Mouse (Mus musculus) bone marrow macrophage, adult 2 months (primary cell): ENCODE results near the gene Fam222a. TPM values are rescaled to one million over a fixed set of nuclear protein-coding genes. Genes with fewer than 3 reads are reported as not detected.

Source experiments
- H3K27ac ChIP-seq: 2 replicates; pipeline ENCODE4 v1.5.1; 2012; ENCODE audit warnings: low read depth, low read length; ENCODE audit not compliant: insufficient read depth
- H3K4me1 ChIP-seq: 2 replicates; pipeline ENCODE4 v1.6.1; 2012; ENCODE audit warnings: low read length; ENCODE audit not compliant: control insufficient read depth, insufficient read depth
- H3K4me3 ChIP-seq: 2 replicates; pipeline ENCODE4 v1.5.1; 2012; ENCODE audit warnings: mild to moderate bottlenecking, low read length, moderate library complexity; ENCODE audit not compliant: insufficient read depth
- CTCF ChIP-seq: IDR thresholded peaks from 2 replicates; pipeline ENCODE4 v1.5.1; 2012; ENCODE audit warnings: low read depth, mild to moderate bottlenecking, low read length, moderate library complexity
- POLR2A ChIP-seq: IDR thresholded peaks from 2 replicates; pipeline ENCODE4 v1.6.1; 2012; ENCODE audit warnings: mild to moderate bottlenecking, low read depth, low read length, borderline replicate concordance
- polyA plus RNA-seq: library from polyadenylated mRNA; stranded (reverse); fragments of >200 nt; gene quantifications from 2 replicates; pipeline ENCODE4 v1.2.4, GENCODE M21; 2012; ENCODE audit not compliant: missing spikeins, insufficient read depth, insufficient read length

The Fam222a gene
- polyA plus RNA-seq, 1 experiment, result 1.9 TPM

DNA sequence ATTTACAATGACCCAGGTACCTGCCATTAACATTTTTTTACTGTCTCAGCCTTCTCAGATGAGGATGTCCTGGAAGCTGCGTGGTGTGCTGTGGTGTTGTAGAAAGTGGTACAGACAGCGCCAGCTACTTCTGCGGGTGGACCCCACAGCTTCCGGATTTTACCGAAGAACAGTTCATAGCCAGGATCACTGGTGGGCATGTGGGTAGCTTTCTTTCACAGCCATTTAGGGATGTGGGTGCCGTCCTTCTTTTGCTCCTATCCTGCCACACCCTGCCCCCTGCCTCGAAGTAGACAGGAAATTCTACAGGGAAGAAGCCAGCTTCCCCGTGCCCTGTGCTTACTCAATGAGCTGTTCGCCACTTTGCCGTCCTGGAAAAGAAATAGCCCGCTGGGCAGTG lies 11.7 kb upstream of the Fam222a start:
- Histone ChIP-seq H3K4me3 (no peak overlapping the region), H3K27ac (no peak overlapping the region), H3K4me1 (0 out of 2 replicates have a peak, but pooled peaks cover 2% of the 10 kb centered on the region)
- TF ChIP-seq POLR2A (no peak), CTCF (no peak)

DNA sequence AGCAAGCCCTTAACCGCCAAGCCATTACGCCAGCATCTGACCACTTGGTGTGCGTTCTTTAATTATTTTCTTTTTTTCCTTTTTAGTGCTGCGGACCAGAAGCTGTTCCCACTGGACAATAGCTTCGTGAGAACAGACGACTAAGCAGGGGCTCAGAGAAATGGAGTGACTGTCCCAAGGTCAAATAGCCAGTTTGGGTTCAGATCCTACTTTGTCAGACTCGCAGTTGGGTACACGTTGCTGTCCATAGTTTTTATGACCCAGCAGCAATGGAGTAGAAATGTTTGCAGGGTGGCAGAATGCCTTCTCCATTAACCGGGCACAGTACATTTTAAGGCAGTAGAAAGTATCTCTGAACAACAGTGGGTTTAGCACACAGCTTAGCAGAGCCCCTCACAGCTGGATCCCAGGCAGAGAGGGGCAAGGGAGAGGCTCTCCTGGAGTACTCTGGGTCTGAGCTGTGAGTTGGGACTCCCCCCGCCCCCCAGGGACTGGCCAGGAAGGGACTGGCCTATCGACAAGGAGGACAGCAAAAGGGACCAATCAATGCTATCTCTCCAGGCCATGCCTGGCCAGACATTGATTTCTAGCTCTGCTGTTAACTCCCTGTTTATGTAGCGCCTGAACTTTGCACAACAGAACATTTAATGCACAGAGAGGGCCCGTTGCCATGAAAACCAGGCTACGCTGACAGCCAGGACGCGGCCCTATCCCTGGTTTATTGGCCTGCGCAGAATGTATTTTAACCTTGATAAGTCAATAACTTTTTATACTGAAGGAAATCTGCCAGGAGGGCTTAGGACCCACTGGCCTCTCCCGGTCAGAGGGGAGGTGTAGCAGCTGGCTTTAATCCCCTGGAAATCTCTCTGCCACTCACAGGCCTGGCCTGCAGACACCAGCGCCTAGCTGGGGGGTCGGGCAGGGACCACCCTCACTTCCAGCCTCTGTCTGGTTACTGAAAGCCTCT lies 9.8 kb upstream of the Fam222a start:
- H3K4me3 ChIP-seq, result no peak overlapping the region
- TF ChIP-seq CTCF (no peak), POLR2A (no peak)
- no peak overlapping the region for H3K27ac ChIP-seq

DNA sequence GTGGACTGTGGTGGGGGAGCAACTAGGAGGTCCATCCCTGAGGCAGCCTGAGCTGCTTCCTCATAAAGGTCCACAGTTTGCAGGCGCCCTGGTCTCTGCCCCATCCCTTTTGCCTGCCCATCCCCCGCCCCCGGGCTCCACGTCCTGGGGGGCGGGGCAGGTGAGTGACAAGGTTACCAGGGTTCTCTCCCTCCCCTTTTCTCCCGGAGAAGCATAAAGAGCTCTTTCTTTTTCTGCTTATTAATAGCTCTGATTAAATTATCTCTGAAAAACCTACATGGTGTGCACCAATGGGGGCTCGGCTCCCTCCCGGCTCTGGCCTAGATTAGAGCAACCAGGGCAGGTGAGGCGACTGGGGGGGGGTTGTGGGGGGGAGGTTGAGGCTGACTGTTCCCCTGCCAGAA lies 7.3 kb upstream of the Fam222a start:
- Histone ChIP-seq H3K4me3 (no peak overlapping the region), H3K4me1 (0 out of 2 replicates have a peak, but pooled peaks cover 2% of the 10 kb centered on the region), H3K27ac (no peak overlapping the region)
- TF ChIP-seq POLR2A, result no peak
- TF ChIP-seq CTCF, result no peak

More for the DNA sequence above, 9.8 kb upstream of the Fam222a start:
- H3K4me1 ChIP-seq, result 0 out of 2 replicates have a peak, but pooled peaks cover 2% of the 10 kb centered on the region

DNA sequence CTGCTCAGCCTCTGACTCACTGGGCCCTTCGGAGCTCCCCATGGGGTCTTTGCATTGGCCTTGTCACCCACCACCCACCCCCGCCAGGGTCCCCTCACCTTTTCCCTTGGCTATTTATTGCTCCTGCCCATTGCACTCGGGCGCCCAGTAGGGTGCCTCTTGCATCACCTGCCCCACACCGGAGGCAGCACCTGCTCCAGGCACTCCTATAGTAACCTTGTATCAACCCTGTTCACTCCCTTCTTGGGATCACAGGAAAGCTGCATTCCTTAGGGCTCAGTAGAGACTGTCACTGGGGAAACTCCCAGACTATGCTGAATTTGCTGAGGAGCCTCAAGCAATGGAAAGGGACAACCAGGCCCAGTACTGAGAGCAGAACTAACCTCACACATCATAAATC lies 6.9 kb upstream of the Fam222a start:
- Histone ChIP-seq H3K4me1 (0 out of 2 replicates have a peak, but pooled peaks cover 2% of the 10 kb centered on the region), H3K27ac (no peak overlapping the region), H3K4me3 (no peak overlapping the region)
- TF ChIP-seq CTCF (no peak), POLR2A (no peak)

DNA sequence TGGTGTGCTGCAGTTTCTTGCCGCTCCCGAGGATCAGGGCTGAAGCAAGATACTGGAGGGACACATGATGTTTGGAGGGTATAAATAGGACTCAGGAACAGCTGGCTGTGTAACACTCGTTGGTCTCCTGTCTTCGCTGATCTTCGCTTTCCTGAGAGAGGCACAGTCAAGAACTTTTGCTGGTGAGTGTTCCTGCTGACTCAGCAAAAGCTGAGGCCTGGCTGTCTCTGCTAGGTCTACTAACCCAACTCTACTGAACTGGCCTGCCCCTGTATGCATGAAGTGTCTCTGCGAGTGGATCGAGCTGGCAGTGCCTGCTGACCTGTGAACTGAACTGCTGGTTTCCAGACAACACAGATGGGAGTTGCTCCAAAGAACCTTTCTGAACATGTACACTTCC lies 3.8 kb upstream of the Fam222a start:
- H3K27ac ChIP-seq, result no peak overlapping the region
- H3K4me1 ChIP-seq, result peaks cover 4% of the 10 kb centered on the region; the same call in 1 of the 2 replicates
- TF ChIP-seq CTCF (no peak), POLR2A (no peak)
- no peak overlapping the region for H3K4me3 ChIP-seq

DNA sequence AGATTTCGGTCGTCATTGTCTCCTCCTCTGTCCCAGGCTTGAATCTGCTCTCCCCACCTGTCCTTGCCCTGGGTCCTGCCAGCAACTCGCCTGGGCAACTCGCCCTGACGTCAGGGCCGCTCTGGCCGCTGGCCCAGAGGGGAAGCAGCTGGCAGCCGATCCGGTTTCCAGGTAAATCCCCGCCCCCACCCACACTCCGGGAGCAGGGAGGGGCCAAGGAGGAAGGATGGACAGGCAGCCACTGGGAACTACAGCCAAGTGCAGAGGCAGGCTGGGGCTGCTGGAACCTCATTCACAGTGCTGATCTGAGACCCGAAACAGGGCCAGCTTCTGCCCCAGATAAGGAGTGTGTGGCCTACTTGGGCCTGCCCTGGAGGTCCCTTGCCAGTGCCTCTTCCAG lies 2.5 kb upstream of the Fam222a start:
- Histone ChIP-seq H3K4me1 (peaks cover 4% of the 10 kb centered on the region; the same call in 1 of the 2 replicates), H3K4me3 (no peak overlapping the region), H3K27ac (no peak overlapping the region)
- no peak for TF ChIP-seq POLR2A
- no peak for TF ChIP-seq CTCF

DNA sequence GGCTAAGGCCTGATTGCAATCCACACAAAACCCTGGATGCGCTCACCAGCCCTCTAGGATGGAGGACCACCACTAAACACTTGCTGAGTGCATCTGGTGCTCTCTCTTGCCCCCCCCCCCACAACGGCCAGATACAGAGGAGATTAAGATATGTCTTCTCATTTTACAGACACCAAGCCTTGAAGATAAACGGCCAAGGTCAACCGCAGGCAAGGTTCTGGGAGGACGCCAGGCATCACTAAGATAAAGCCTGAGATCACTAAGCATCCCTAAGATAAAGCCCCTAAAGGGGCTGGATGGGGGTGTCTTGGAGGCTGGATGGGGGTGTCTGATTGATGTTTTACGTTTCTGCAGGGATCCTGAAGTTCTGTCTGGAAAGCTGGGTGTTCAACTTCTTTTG lies 2.1 kb upstream of the Fam222a start:
- Histone ChIP-seq H3K4me3 (no peak overlapping the region), H3K27ac (no peak overlapping the region), H3K4me1 (peaks cover 4% of the 10 kb centered on the region; the same call in 1 of the 2 replicates)
- TF ChIP-seq POLR2A, result no peak

DNA sequence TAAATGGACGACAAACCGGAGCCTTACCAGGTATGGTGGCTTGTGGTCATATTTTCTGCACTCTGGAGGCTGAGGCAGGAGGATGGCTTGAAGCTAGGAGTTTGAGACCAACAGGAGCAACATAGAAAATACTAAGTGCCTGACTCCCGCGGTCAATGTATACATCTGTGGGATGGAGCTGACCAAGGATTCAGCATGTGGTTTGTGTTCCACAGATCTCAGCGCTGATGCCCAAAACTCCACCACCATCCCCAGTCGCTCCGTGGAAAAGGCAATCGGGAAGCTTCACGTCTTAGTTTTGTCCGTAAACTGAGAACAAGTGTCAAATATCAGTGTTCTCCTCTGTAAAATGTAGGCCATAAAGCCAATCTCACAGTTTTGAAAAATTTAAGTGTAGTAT lies 1.4 kb upstream of the Fam222a start:
- Histone ChIP-seq H3K27ac (no peak overlapping the region), H3K4me1 (peaks cover 4% of the 10 kb centered on the region; the same call in 1 of the 2 replicates), H3K4me3 (no peak overlapping the region)
- no peak for TF ChIP-seq POLR2A
- TF ChIP-seq CTCF, result no peak

DNA sequence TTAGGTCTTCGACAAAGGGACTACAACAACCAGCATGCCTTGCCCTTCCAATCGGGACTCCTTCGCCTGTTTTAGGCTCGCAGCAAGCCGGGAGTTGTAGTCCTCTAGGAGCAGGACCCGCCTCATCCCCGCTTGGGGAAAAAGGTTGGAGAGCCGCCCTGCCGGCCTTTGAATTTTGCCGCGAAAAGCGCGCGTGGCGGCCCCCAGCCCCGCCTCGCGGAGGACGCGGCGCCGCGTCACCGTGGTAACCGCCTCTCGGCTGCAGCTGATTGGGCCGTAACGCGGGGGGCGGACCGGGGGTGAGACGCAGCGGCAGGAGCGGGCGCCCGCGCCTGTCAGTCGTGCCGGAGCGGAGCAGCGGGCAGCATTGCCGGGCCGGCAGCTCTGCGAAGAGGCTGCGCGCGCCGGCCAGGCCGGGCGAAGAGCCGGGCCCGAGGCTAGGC lies 720 bp upstream of the Fam222a start:
- peaks cover 4% of the 10 kb centered on the region; the same call in 1 of the 2 replicates for H3K4me1 ChIP-seq
- TF ChIP-seq POLR2A, result no peak
- TF ChIP-seq CTCF, result no peak
- peak overlapping the region; percentile 75 for H3K4me3 ChIP-seq
- no peak overlapping the region for H3K27ac ChIP-seq

DNA sequence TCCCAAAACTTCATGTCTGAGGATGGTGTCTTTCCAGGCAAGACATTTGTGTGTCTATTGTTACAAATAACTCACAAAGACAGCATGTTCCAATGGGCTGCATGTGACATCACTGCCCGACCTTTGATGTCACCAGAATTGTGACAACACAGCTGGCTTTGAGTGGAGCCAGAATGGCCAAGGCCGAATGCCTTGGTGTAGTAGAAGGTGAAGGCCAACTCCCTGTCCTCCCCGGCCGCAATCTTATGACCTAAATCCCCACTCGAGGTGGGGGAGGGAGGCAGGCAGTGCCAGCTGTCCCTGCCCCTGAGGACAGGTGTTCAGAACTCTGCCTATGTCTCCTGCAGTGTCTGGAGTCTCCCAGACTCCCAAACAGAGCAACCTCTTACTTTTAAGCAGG lies 1.0 kb downstream of the Fam222a start:
- peaks cover 4% of the 10 kb centered on the region; the same call in 1 of the 2 replicates for H3K4me1 ChIP-seq
- no peak overlapping the region for H3K27ac ChIP-seq
- TF ChIP-seq POLR2A, result no peak
- TF ChIP-seq CTCF, result no peak
- H3K4me3 ChIP-seq, result no peak overlapping the region
